ENCODE assay signal across 16 mouse cellular contexts in the genomic region with DNA sequence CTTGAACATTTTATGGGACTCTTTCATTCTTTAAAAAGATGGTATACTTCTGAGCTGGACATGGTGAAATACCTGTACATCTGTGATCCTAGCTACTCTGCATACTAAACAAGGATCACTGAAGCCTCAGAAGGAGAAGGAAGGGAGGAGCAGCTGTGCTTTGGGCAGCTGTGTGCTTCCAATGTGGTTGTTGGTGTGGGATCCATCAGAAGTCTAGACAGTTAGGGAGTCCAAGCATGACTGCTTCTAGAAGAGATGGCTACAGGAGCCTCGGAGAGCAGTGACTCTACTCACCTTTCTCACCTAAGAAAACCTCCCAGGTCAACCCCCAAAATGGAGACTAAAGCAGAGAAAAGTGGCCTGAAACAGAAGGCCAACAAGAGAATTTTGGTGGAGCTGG. TPM values are rescaled to one million over a fixed set of nuclear protein-coding genes. Genes with fewer than 3 reads are reported as not detected.
DNase-seq lines count a peak whose midpoint lies in the region; ATAC-seq and TF ChIP-seq lines count a peak whose summit lies in the region.
"Had no signal": no experiment of that assay in that cellular context is flagged by ENCODE, and none has a peak within 500 bp of the region (broad histone marks: within the 10 kb centered on the region; RNA-seq: fewer than 3 reads in every experiment).

No protein-coding gene starts in this region.

- H3K27me3 ChIP-seq in embryonic facial prominence, embryonic 13.5 days = no peaks in the 10 kb centered on the region
- H3K27me3 ChIP-seq in embryonic facial prominence, embryonic 10.5 days (replicated peaks; ENCODE audit: low read depth, poor library complexity, severe bottlenecking) = no peaks in the 10 kb centered on the region
- H3K27me3 ChIP-seq in hindbrain, postnatal 0 days (ENCODE audit: insufficient read depth, low read length) = no peaks in the 10 kb centered on the region
- no peaks in the 10 kb centered on the region for H3K27me3 ChIP-seq in hindbrain, embryonic 16.5 days (replicated peaks; ENCODE audit: control insufficient read depth, insufficient read depth, low read length)
- H3K27me3 ChIP-seq in kidney, postnatal 0 days (ENCODE audit: insufficient read depth, low read length) = no peaks in the 10 kb centered on the region
- H3K27me3 ChIP-seq in forebrain, embryonic 10.5 days (ENCODE audit: poor library complexity, severe bottlenecking) = no peaks in the 10 kb centered on the region
- H3K27me3 ChIP-seq: forebrain, embryonic 15.5 days; heart, embryonic 12.5 days; hindbrain, embryonic 13.5 days had no signal

- 87% methylated on average over 1 of the region's 1 CpGs for WGBS in embryonic facial prominence, embryonic 13.5 days
- 86% methylated on average over 1 of the region's 1 CpGs for WGBS in embryonic facial prominence, embryonic 10.5 days
- WGBS in hindbrain, postnatal 0 days = 70% methylated on average over 1 of the region's 1 CpGs
- 87% methylated on average over 1 of the region's 1 CpGs for WGBS in hindbrain, embryonic 16.5 days
- 25% methylated on average over 1 of the region's 1 CpGs for WGBS in kidney, postnatal 0 days
- WGBS in forebrain, embryonic 10.5 days = 79% methylated on average over 1 of the region's 1 CpGs

- peaks cover 5% of the 10 kb centered on the region; the same call in 1 of the 2 replicates for H3K9me3 ChIP-seq in embryonic facial prominence, embryonic 13.5 days
- H3K9me3 ChIP-seq in embryonic facial prominence, embryonic 10.5 days = no peaks in the 10 kb centered on the region; the same call in 1 of the 2 replicates
- H3K9me3 ChIP-seq in hindbrain, postnatal 0 days (ENCODE audit: low read length) = no peaks in the 10 kb centered on the region
- H3K9me3 ChIP-seq in hindbrain, embryonic 16.5 days (ENCODE audit: control insufficient read depth, low read length) = no peaks in the 10 kb centered on the region
- H3K9me3 ChIP-seq in kidney, postnatal 0 days (replicated peaks; ENCODE audit: low read length) = no peaks in the 10 kb centered on the region
- H3K9me3 ChIP-seq in forebrain, embryonic 10.5 days = peaks cover 16% of the 10 kb centered on the region; the same call in 1 of the 2 replicates
- H3K9me3 ChIP-seq: forebrain, embryonic 15.5 days; G1E; hindbrain, embryonic 13.5 days had no signal

- H3K4me3 ChIP-seq in embryonic facial prominence, embryonic 13.5 days = no peak overlapping the region
- no peak overlapping the region for H3K4me3 ChIP-seq in embryonic facial prominence, embryonic 10.5 days
- no peak overlapping the region for H3K4me3 ChIP-seq in hindbrain, postnatal 0 days (ENCODE audit: low read length)
- no peak overlapping the region for H3K4me3 ChIP-seq in hindbrain, embryonic 16.5 days (ENCODE audit: low read length)
- H3K4me3 ChIP-seq in kidney, postnatal 0 days (replicated peaks; ENCODE audit: low read depth, low read length) = no peak overlapping the region
- H3K4me3 ChIP-seq in forebrain, embryonic 10.5 days = no peak overlapping the region
- H3K4me3 ChIP-seq: forebrain, embryonic 15.5 days; heart, adult 2 months; heart, embryonic 12.5 days; hindbrain, embryonic 13.5 days had no signal

- H3K36me3 ChIP-seq in embryonic facial prominence, embryonic 13.5 days = no peaks in the 10 kb centered on the region
- no peaks in the 10 kb centered on the region for H3K36me3 ChIP-seq in embryonic facial prominence, embryonic 10.5 days (replicated peaks)
- H3K36me3 ChIP-seq in hindbrain, postnatal 0 days (ENCODE audit: insufficient read depth, low read length) = no peaks in the 10 kb centered on the region
- no peaks in the 10 kb centered on the region for H3K36me3 ChIP-seq in hindbrain, embryonic 16.5 days (ENCODE audit: control insufficient read depth, insufficient read depth, low read length)
- H3K36me3 ChIP-seq in kidney, postnatal 0 days (ENCODE audit: insufficient read depth, low read length) = no peaks in the 10 kb centered on the region
- no peaks in the 10 kb centered on the region for H3K36me3 ChIP-seq in forebrain, embryonic 10.5 days (replicated peaks)
- H3K36me3 ChIP-seq: forebrain, embryonic 15.5 days; G1E; heart, embryonic 12.5 days; hindbrain, embryonic 13.5 days had no signal

- H3K4me2 ChIP-seq in embryonic facial prominence, embryonic 13.5 days = peak overlapping the region; percentile 5; the same call in 1 of the 2 replicates
- H3K4me2 ChIP-seq in hindbrain, postnatal 0 days (ENCODE audit: low read depth, low read length) = no peak overlapping the region
- H3K4me2 ChIP-seq in hindbrain, embryonic 16.5 days (ENCODE audit: low read length) = no peak overlapping the region
- no peak overlapping the region for H3K4me2 ChIP-seq in kidney, postnatal 0 days (ENCODE audit: low read length)
- H3K4me2 ChIP-seq: forebrain, embryonic 15.5 days; heart, embryonic 12.5 days; hindbrain, embryonic 13.5 days had no signal

- no peak overlapping the region for H3K9ac ChIP-seq in embryonic facial prominence, embryonic 13.5 days
- no peak overlapping the region for H3K9ac ChIP-seq in hindbrain, postnatal 0 days (replicated peaks; ENCODE audit: low read length)
- no peak overlapping the region for H3K9ac ChIP-seq in hindbrain, embryonic 16.5 days (ENCODE audit: low read depth, low read length)
- H3K9ac ChIP-seq in kidney, postnatal 0 days (ENCODE audit: low read depth, low read length) = no peak overlapping the region
- H3K9ac ChIP-seq: forebrain, embryonic 15.5 days; heart, embryonic 12.5 days; hindbrain, embryonic 13.5 days had no signal

- no peak for ATAC-seq in embryonic facial prominence, embryonic 13.5 days (ENCODE audit: insufficient number of reproducible peaks, insufficient read depth, low FRiP score, low TSS enrichment, low read depth)
- ATAC-seq in hindbrain, postnatal 0 days = no peak; the same call in 1 of the 2 replicates
- ATAC-seq in hindbrain, embryonic 16.5 days = no peak
- ATAC-seq in kidney, postnatal 0 days (replicated peaks; ENCODE audit: low FRiP score, low read depth) = no peak
- ATAC-seq: CD4-positive, CD25-positive, alpha-beta regulatory T cell, adult 4 months; inflammation-experienced regulatory T-cells, adult 6 months had no signal

- no peak for DNase-seq in embryonic facial prominence, embryonic 10.5 days (ENCODE audit: low spot score)
- DNase-seq in hindbrain, postnatal 0 days (ENCODE audit: low spot score) = no peak
- no peak for DNase-seq in kidney, postnatal 0 days (ENCODE audit: low spot score)
- no peak for DNase-seq in kidney, postnatal 4 days
- no peak for DNase-seq in forebrain, embryonic 10.5 days (ENCODE audit: extremely low spot score, low spot score)
- DNase-seq: adrenal gland, adult 8-10 months; B cell, adult 2 months; heart, adult 2 months had no signal

- TF ChIP-seq CTCF in hindbrain, postnatal 0 days (IDR thresholded peaks at IDR 0.05; ENCODE audit: low read depth) = no peak
- TF ChIP-seq CTCF in kidney, postnatal 0 days (IDR thresholded peaks at IDR 0.05; ENCODE audit: low read depth) = no peak

- H3K4me1 ChIP-seq in embryonic facial prominence, embryonic 13.5 days = peaks cover 12% of the 10 kb centered on the region
- no peaks in the 10 kb centered on the region for H3K4me1 ChIP-seq in embryonic facial prominence, embryonic 10.5 days
- H3K4me1 ChIP-seq in hindbrain, postnatal 0 days (ENCODE audit: insufficient read depth, low read length) = 0 out of 2 replicates have a peak, but pooled peaks cover 5% of the 10 kb centered on the region
- H3K4me1 ChIP-seq in hindbrain, embryonic 16.5 days (ENCODE audit: control insufficient read depth, insufficient read depth, low read depth, low read length) = no peaks in the 10 kb centered on the region
- no peaks in the 10 kb centered on the region for H3K4me1 ChIP-seq in kidney, postnatal 0 days (replicated peaks; ENCODE audit: insufficient read depth, low read length)
- no peaks in the 10 kb centered on the region for H3K4me1 ChIP-seq in forebrain, embryonic 10.5 days
- H3K4me1 ChIP-seq: forebrain, embryonic 15.5 days; heart, embryonic 12.5 days; hindbrain, embryonic 13.5 days had no signal

- peak overlapping the region; percentile 70 for H3K27ac ChIP-seq in embryonic facial prominence, embryonic 13.5 days
- H3K27ac ChIP-seq in embryonic facial prominence, embryonic 10.5 days (replicated peaks) = no peak overlapping the region
- peak overlapping the region; percentile 60; the same call in 1 of the 2 replicates for H3K27ac ChIP-seq in hindbrain, postnatal 0 days
- no peak overlapping the region for H3K27ac ChIP-seq in hindbrain, embryonic 16.5 days (ENCODE audit: low read depth, low read length)
- peak overlapping the region; percentile 31; the same call in 1 of the 2 replicates for H3K27ac ChIP-seq in kidney, postnatal 0 days
- no peak overlapping the region for H3K27ac ChIP-seq in forebrain, embryonic 10.5 days
- H3K27ac ChIP-seq: forebrain, embryonic 15.5 days; heart, adult 2 months; hindbrain, embryonic 13.5 days had no signal

RNA-seq across cellular contexts. Expression of a gene that starts 34.1 kb away (rescaled TPM):
- 45.3 and 49.6 TPM in 2 replicates for polyA plus RNA-seq in embryonic facial prominence, embryonic 13.5 days (2015; fragmentation: Nextera tagmentation; extraction: Ambion mirVana)
- polyA plus RNA-seq in embryonic facial prominence, embryonic 10.5 days (2016; fragmentation: Nextera tagmentation; extraction: Ambion mirVana) = 37.8 and 43.2 TPM in 2 replicates
- 47.8 and 54.3 TPM in 2 replicates for total RNA-seq in hindbrain, postnatal 0 days (2014; rRNA removed)
- 48.4 and 51.6 TPM in 2 replicates for polyA plus RNA-seq in hindbrain, postnatal 0 days (2015; fragmentation: Nextera tagmentation; extraction: Ambion mirVana)
- polyA plus RNA-seq in hindbrain, embryonic 16.5 days (2015; fragmentation: Nextera tagmentation; extraction: Ambion mirVana) = 47.6 and 50.6 TPM in 2 replicates
- 36.3 and 43.5 TPM in 2 replicates for polyA plus RNA-seq in kidney, postnatal 0 days (2015; fragmentation: Nextera tagmentation; extraction: Ambion mirVana)
- 29.7 and 31.3 TPM in 2 replicates for polyA plus RNA-seq in forebrain, embryonic 10.5 days (2016; fragmentation: Nextera tagmentation; extraction: Ambion mirVana)
- polyA plus RNA-seq: G1E had no signal

Comparison
In these comparisons a context has a peak if more than half of its experiments do, and no peak if none do; other contexts are left out.
1. H3K27ac ChIP-seq: peak in embryonic facial prominence, embryonic 13.5 days (single experiment), hindbrain, postnatal 0 days (single experiment) and kidney, postnatal 0 days (single experiment); none in embryonic facial prominence, embryonic 10.5 days (single experiment), hindbrain, embryonic 16.5 days (single experiment) and forebrain, embryonic 10.5 days (single experiment).